Mouse (Mus musculus) liver, postnatal 0 days (tissue): ENCODE measurements at regions not wholly inside any gene's neighbourhood (a gene's known extent, or its start where the extent isn't known, plus 50 kb on each side); places are given as distances from the start of the nearest gene placed in this dataset.
A peak's percentile ranks its signal among the peaks of the same experiment; 100 is the strongest.

Source experiments
- ATAC-seq: fragments of 200-750 bp; cut with Nextera tagmentation; 2 replicates; pipeline ENCODE4 v1.8.0; 2017; ENCODE audit warnings: mild to moderate bottlenecking, moderate library complexity
- DNase-seq: peaks from one replicate; pipeline ENCODE4 v3.0.0-alpha.2; 2016
- H3K27ac ChIP-seq: fragments of 300-500 bp; sonication (generic); 2 replicates; pipeline ENCODE4 v1.5.1; 2014; ENCODE audit warnings: antibody characterized with exemption, moderate library complexity, mild to moderate bottlenecking, low read depth
- H3K27me3 ChIP-seq: fragments of 300-500 bp; sonication (generic); 2 replicates; pipeline ENCODE4 v1.6.1; 2014; ENCODE audit warnings: low read length, control low read depth, mixed read lengths; ENCODE audit not compliant: insufficient read depth
- H3K36me3 ChIP-seq: fragments of 300-500 bp; sonication (generic); replicated peaks from 2 replicates; pipeline ENCODE4 v1.6.1; 2014; ENCODE audit warnings: mild to moderate bottlenecking, control low read depth, low read length, moderate library complexity, mixed read lengths; ENCODE audit not compliant: insufficient read depth
- H3K4me1 ChIP-seq: fragments of 300-500 bp; sonication (generic); 2 replicates; pipeline ENCODE4 v1.6.1; 2014; ENCODE audit warnings: antibody characterized with exemption, mild to moderate bottlenecking, control low read depth; ENCODE audit not compliant: insufficient read depth
- H3K4me2 ChIP-seq: fragments of 300-500 bp; sonication (generic); 2 replicates; pipeline ENCODE4 v1.6.1; 2014; ENCODE audit warnings: low read depth, mild to moderate bottlenecking, low read length, moderate library complexity, mixed read lengths
- H3K4me3 ChIP-seq: fragments of 300-500 bp; sonication (generic); 2 replicates; pipeline ENCODE4 v1.5.1; 2014; ENCODE audit warnings: low read depth, low read length
- H3K9ac ChIP-seq: fragments of 300-500 bp; sonication (generic); replicated peaks from 2 replicates; pipeline ENCODE4 v1.6.1; 2014; ENCODE audit warnings: mild to moderate bottlenecking, moderate library complexity
- H3K9me3 ChIP-seq: fragments of 300-500 bp; sonication (generic); 2 replicates; pipeline ENCODE4 v1.6.1; 2016; ENCODE audit warnings: mild to moderate bottlenecking, control low read depth, low read length, mixed read lengths
- CTCF ChIP-seq: sonication (generic); IDR thresholded peaks from 2 replicates; pipeline ENCODE4 v1.5.1; 2016; ENCODE audit warnings: antibody characterized with exemption, low read depth
- EP300 ChIP-seq: IDR thresholded peaks from 2 replicates; pipeline ENCODE4 v1.6.1; 2016; ENCODE audit warnings: antibody characterized with exemption, low read depth, mild to moderate bottlenecking
- WGBS: fragments of 180-500 bp; shearing (Covaris S2); extraction: QIAGEN DNeasy Blood & Tissue Kit; methylation state at CpG from one replicate; pipeline ENCODE4 v1.1.7; 2014; ENCODE audit not compliant: insufficient replicate concordance; 5-methylcytosine and 5-hydroxymethylcytosine counted together

GRCm38 (mm10) chr10:87639339-87639738, 117.7 kb downstream of the Pah start:
- H3K9ac ChIP-seq = no peak overlapping the region
- H3K4me1 ChIP-seq = no peaks in the 10 kb centered on the region
- ATAC-seq (no peak), DNase-seq (no peak)
- no peaks in the 10 kb centered on the region for H3K9me3 ChIP-seq
- WGBS = 73% methylated on average over 2 of the region's 2 CpGs
- H3K36me3 ChIP-seq = no peaks in the 10 kb centered on the region
- H3K27ac ChIP-seq = no peak overlapping the region
- no peak overlapping the region for H3K4me3 ChIP-seq
- H3K4me2 ChIP-seq = no peak overlapping the region
- TF ChIP-seq EP300 = no peak
- no peak for TF ChIP-seq CTCF
- no peaks in the 10 kb centered on the region for H3K27me3 ChIP-seq

DNA sequence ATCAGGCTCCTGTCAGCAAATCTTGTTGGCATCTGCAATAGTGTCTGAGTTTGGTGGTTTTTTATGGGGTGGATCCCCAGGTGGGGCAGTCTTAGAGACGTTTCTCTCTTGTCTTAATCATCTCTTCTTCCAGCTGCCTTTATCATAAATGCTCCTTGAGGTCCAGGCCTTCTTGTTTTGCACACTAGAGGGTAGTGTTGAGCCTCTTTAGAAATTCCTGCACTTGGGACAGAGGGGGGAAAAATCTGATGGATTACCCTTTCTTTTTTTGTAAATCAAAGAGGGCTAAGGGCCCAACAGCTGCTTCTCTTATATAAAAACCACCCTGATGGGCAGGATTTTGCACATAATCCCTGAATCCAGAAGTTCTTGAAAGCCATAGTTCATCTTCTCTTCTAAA, 127.5 kb downstream of the Pah start:
- DNase-seq (no peak), ATAC-seq (no peak)
- no peaks in the 10 kb centered on the region for H3K4me1 ChIP-seq
- no peak overlapping the region for H3K4me2 ChIP-seq
- 12% methylated on average over 1 of the region's 1 CpGs for WGBS
- no peak overlapping the region for H3K9ac ChIP-seq
- H3K36me3 ChIP-seq = no peaks in the 10 kb centered on the region
- no peaks in the 10 kb centered on the region for H3K9me3 ChIP-seq
- H3K27ac ChIP-seq = no peak overlapping the region
- H3K4me3 ChIP-seq = no peak overlapping the region
- H3K27me3 ChIP-seq = no peaks in the 10 kb centered on the region
- TF ChIP-seq CTCF (peak; percentile 61), EP300 (no peak)

DNA sequence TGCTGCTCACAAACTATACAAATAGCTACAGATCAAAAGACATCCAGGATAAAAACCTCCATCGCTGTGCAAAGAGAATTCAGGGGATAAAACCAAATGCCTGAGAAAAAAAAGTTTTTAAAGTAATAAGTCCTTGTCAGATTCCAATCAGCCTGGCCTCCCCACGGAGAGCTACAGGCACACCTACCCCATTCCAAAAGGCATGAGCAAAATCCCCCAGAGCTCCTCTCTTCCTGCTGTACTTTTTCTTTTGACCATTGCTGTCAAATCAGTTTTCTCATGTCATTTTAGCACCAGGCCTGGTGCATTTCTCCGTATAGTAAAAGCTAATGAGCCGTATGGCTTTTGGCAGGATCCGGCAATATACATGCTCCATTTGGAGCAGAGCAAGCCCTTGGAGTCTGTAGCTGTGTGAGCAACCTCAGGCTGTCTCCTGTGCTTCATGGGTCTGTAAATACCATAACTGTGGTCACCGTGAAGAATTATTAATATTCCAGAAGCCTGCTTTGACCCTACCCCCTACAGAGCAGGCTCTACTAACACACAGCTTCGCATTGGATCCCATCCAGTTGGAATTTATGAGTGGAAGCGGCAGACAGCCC, 130.6 kb downstream of the Pah start:
- TF ChIP-seq EP300 (no peak), CTCF (no peak)
- Histone ChIP-seq H3K9me3 (no peaks in the 10 kb centered on the region), H3K36me3 (no peaks in the 10 kb centered on the region), H3K27ac (no peak overlapping the region), H3K4me1 (no peaks in the 10 kb centered on the region), H3K27me3 (no peaks in the 10 kb centered on the region), H3K4me3 (no peak overlapping the region), H3K4me2 (no peak overlapping the region), H3K9ac (no peak overlapping the region)
- no peak for ATAC-seq
- no peak for DNase-seq
- WGBS = 72% methylated on average over 8 of the region's 8 CpGs

GRCm38 (mm10) chr10:87654112-87654511, 132.5 kb downstream of the Pah start:
- no peak for DNase-seq
- Histone ChIP-seq H3K27ac (no peak overlapping the region), H3K9ac (no peak overlapping the region), H3K36me3 (no peaks in the 10 kb centered on the region), H3K27me3 (no peaks in the 10 kb centered on the region), H3K4me3 (no peak overlapping the region), H3K4me2 (no peak overlapping the region), H3K4me1 (no peaks in the 10 kb centered on the region), H3K9me3 (no peaks in the 10 kb centered on the region)
- ATAC-seq = no peak
- WGBS = 68% methylated on average over 4 of the region's 4 CpGs
- TF ChIP-seq EP300 (no peak), CTCF (no peak)

DNA sequence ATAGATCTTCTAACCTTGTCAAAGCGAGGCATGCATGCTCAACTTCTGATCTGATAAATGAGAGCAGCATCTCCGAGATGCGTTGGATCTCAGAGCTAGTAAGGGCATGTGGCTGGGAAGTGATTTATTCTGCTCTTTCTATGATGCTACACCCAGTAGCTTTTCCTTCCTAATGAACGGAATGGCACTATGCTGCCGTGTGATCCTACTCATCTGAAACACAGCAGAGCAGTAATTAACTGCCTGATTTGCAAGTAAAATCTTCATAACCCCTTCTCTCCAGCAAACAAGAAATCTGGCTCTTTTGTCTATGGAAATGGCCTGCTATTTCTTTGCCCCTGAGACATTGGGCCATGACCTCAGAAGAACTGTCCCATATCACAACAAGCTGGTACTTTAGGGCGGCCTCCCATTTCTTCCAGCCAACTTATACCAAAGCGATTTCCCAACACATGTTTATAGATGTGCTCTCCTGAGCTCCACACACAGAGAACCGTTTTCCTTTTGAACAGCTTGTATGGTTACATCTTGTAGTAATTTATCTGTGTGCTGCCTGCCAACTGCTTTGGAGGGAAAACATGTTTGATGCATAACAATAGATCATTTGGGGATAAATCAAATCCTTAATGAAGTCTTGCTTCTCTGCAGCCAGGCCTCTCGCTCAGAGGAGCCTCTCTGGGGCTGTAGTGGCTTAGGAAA, 144.6 kb downstream of the Pah start:
- H3K4me3 ChIP-seq = no peak overlapping the region
- H3K27ac ChIP-seq = no peak overlapping the region
- DNase-seq = no peak
- no peak for ATAC-seq
- no peak for TF ChIP-seq CTCF
- no peak for TF ChIP-seq EP300
- no peaks in the 10 kb centered on the region for H3K27me3 ChIP-seq
- no peak overlapping the region for H3K4me2 ChIP-seq
- H3K36me3 ChIP-seq = no peaks in the 10 kb centered on the region
- H3K9ac ChIP-seq = no peak overlapping the region
- H3K4me1 ChIP-seq = no peaks in the 10 kb centered on the region
- WGBS = 79% methylated on average over 9 of the region's 9 CpGs
- H3K9me3 ChIP-seq = no peaks in the 10 kb centered on the region

GRCm38 (mm10) chr10:87666719-87667387, 145.3 kb downstream of the Pah start:
- H3K27me3 ChIP-seq = no peaks in the 10 kb centered on the region
- ATAC-seq = no peak
- 77% methylated on average over 7 of the region's 7 CpGs for WGBS
- H3K9ac ChIP-seq = no peak overlapping the region
- H3K9me3 ChIP-seq = no peaks in the 10 kb centered on the region
- H3K4me2 ChIP-seq = no peak overlapping the region
- no peaks in the 10 kb centered on the region for H3K4me1 ChIP-seq
- H3K27ac ChIP-seq = no peak overlapping the region
- no peaks in the 10 kb centered on the region for H3K36me3 ChIP-seq
- no peak for TF ChIP-seq CTCF
- TF ChIP-seq EP300 = no peak
- no peak for DNase-seq
- H3K4me3 ChIP-seq = no peak overlapping the region
